Mouse (Mus musculus): ENCODE measurements around the gene 5730409E04Rik.

- TF ChIP-seq CTCF (IDR thresholded peaks at IDR 0.05; ENCODE audit: low read depth) = peak; percentile 52
- TF ChIP-seq EP300 (optimal IDR thresholded peaks at IDR 0.05) = no peak
Measured at GRCm38 (mm10) chr4:126631922-126632321, 22.3 kb downstream of the 5730409E04Rik start.
